Mouse (Mus musculus): ENCODE measurements around the gene Sorcs3. TPM values are rescaled to one million over a fixed set of nuclear protein-coding genes. Genes with fewer than 3 reads are reported as not detected.

The Sorcs3 gene
- polyA plus RNA-seq, 1 experiment, result not detected

DNA sequence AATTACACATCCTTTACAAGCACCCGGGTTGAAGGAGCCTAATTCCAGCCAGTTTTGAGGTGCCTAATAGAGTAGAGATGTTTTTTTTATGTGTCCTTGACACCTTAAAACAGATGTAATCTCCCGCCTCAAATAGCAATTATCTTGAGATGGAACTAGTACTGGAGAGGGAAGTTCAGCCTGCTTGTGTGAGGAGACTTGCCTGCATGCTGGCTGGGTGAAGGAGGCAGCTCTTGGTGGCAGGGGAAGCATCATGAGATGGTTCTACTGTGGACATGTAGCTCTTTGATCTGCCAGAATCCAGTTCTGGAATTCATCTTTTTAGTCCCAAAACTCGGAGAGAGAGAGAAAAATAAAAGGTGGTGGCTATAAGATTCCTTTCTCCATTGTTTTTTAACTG lies 38.2 kb downstream of the Sorcs3 start:
- TF ChIP-seq GATA1 (IDR thresholded peaks at IDR 0.05; ENCODE audit: low read length), result no peak

- TF ChIP-seq GATA1 (IDR thresholded peaks at IDR 0.05; ENCODE audit: low read length), result no peak
Observed at GRCm38 (mm10) chr19:48259223-48259622, 53.4 kb downstream of the Sorcs3 start.

DNA sequence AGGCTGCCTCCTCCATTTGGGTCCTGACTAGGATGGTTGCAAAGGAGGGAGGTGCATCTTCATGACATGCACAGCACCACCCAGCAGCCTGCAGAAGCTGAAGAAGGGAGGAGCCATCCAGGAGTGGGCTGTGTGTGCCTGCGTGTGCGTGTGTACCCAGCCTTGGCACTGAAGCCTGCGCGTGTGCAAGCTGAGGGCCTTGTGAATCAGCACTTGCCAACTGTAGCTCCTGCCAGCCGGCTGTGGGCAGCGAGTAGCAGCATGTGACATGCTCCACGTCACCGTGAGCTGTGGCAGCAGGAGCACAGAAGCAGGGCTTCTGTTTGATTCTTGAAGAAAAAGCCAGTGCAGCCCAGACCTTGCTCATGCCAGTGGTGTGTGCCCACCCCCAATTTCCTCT lies 54.8 kb downstream of the Sorcs3 start:
- no peak for TF ChIP-seq GATA1 (IDR thresholded peaks at IDR 0.05; ENCODE audit: low read length)

DNA sequence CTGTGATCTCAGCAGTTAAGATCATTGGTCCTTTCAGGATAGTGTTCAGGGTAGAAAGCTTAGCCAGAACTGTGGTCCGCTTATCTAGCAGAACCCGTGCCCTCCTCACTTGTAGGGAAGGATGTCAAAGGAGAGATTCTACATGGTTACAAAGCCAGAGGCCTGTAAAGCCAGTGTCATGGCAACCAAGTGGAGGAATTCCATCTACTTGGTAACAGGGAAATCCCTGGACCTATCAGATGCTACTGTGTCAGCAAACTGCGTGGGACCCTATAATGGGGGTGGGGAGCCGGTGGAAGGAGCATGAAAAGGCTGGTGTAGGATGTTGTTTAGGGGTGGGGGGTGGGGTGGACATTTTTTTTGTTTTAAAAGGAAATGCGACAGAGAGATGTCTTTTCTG lies 57.9 kb downstream of the Sorcs3 start:
- TF ChIP-seq GATA1 (IDR thresholded peaks at IDR 0.05; ENCODE audit: low read length), result no peak

DNA sequence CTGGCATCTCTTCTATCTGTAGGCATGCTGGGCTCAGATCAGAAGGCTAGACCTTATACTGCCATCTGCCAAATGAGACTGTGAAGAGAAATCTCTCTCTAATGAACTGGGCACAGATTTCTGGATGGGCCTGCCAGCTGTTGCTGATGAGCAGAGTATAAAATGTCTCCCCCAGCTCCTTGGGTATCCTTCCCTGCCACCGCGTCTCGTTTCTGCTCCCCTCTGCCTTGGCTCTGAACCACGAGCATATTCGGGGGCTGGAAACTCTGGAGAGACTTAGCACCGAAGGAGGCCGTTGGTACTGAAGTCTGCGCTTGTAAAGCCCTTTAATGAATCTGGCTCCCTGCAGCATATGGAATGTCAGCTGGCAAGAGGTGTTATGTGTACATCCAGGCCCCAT lies 74.4 kb downstream of the Sorcs3 start:
- no peak for TF ChIP-seq GATA1 (IDR thresholded peaks at IDR 0.05; ENCODE audit: low read length)

DNA sequence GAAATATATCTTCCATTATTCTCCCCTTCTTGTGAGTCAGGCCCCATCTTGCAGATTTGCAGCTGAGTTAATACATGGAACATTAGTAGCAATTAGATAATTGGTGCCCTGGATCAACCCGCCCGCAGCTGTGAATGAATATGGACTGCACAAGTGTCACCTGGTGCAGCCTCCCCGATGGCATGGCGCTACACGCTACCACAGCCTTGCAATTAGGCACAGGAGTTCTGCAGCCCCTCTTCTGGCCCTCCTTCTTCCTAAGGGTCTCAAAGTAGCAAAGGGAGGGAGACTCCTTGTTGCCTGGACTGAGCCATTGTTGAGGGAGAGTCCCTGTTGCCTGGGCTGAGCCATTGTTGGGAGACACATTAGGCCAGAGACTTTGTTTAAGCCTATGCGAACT lies 76.4 kb downstream of the Sorcs3 start:
- TF ChIP-seq GATA1 (IDR thresholded peaks at IDR 0.05; ENCODE audit: low read length), result no peak

GRCm38 (mm10) chr19:48283217-48283616 lies 77.4 kb downstream of the Sorcs3 start:
- no peak for TF ChIP-seq GATA1 (IDR thresholded peaks at IDR 0.05; ENCODE audit: low read length)

DNA sequence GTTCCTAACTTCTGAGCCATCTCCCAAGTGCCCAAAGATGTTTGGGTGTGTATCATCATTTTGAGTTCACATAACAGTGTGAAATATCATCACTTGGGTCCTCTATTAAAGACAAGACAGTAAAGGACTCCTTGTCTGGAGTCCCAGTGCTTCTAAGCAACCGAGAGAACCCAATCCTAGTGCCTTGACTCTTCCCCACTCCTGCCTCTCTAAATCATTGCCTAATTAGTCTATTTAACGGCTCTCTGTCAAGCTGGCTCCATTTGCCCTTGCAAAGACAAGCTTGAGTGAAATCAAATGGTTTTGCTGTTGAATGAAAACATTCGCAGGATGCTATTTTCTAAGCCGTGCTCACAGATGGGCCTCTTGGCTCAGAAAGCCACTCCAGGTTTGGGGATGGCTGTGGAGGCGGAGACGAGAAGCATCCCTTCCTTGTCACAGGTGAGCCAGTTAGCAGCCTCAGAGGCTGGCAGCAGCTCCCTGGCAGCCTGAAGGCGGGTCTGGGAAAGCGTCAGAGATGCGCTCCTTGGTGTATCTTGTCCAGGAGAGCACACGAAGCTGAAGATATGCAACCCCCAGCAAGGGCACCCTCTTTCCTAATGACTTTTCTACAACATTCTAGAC lies 79.9 kb downstream of the Sorcs3 start:
- TF ChIP-seq GATA1 (IDR thresholded peaks at IDR 0.05; ENCODE audit: low read length), result no peak

DNA sequence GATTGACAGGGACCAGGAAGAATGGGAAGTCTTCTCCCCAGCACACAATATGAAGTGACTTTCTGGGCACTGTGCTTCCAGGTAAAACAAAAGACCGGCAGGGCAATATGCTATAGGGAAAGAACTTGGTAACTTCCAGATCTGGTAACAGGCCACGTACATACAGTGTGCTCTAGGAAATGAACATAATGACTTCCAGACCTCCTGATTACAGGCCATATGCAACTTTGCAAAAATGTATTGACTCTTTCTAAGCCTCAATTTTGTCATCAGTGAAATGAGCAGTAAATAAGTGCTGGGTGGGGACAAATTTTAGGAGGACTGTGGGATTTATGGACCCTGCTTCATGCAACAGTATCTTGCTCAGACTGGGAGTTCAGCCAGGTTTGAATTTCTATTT lies 88.4 kb downstream of the Sorcs3 start:
- no peak for TF ChIP-seq GATA1 (IDR thresholded peaks at IDR 0.05; ENCODE audit: low read length)

DNA sequence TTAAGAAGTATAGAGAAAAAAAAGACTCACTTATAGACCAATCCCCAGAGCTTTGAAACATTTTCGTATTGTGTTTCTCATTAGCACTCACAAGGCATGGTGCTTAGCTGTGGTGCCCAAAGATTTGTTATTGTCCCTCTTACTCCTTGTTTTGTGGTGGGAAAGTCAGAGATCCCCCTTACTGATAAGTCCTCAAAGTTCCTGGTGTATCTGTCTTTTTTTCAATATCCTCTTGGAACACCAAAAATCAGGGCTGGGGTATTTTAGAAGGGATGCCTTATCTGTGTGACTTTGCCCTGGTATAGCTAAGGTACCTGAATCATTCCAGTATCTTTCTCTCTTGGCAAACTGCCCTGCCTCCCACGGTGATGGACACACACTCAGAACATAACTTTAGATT lies 92.6 kb downstream of the Sorcs3 start:
- no peak for TF ChIP-seq GATA1 (IDR thresholded peaks at IDR 0.05; ENCODE audit: low read length)

- TF ChIP-seq GATA1 (IDR thresholded peaks at IDR 0.05; ENCODE audit: low read length), result no peak
Observed at GRCm38 (mm10) chr19:48300440-48301231, 94.8 kb downstream of the Sorcs3 start.

DNA sequence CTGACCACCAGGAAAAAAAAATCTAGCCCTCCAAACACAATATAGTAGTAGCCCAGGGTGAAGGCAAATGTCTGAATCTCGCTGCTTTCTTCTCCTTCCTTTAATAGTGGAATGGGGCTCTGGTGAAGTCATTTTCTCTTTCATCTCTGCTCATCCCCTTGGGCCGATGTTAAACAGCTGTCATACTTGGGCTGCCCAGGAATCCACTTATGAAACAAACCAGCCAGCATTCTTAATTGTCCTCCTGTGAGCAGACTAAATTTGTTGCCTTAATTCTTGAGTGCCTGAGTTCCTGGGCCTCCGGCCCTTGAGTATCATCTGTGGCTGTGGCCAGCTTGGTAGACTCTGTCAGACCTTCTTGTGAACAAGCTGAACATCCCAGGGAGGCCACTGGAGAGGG lies 95.5 kb downstream of the Sorcs3 start:
- TF ChIP-seq GATA1 (IDR thresholded peaks at IDR 0.05; ENCODE audit: low read length), result no peak

DNA sequence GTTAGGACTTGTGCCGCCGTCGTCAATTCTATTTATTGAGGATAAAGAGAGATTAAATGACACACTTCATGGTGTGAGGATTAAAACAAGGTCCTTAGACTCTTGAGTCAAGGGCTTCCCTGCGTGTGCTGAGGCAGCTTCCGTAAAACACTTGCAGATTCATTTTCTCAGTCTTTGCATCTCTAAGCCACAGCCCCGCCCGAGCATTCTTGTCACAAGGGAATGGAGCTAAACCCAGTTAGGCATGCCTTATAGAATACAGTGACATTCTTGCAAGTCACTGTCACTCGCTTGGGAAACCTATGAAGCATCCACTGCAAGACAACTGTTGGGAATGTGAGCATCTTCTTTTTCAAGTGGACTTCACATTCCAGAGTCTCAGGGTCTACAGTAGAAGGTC lies 102.5 kb downstream of the Sorcs3 start:
- no peak for TF ChIP-seq GATA1 (IDR thresholded peaks at IDR 0.05; ENCODE audit: low read length)

GRCm38 (mm10) chr19:48309531-48310337 lies 103.9 kb downstream of the Sorcs3 start:
- TF ChIP-seq GATA1 (IDR thresholded peaks at IDR 0.05; ENCODE audit: low read length), result no peak

GRCm38 (mm10) chr19:48310338-48310710 lies 104.5 kb downstream of the Sorcs3 start:
- no peak for TF ChIP-seq GATA1 (IDR thresholded peaks at IDR 0.05; ENCODE audit: low read length)

GRCm38 (mm10) chr19:48313776-48314175 lies 108.0 kb downstream of the Sorcs3 start:
- TF ChIP-seq GATA1 (IDR thresholded peaks at IDR 0.05; ENCODE audit: low read length), result no peak

All from G1E-ER4 (cell line).